Mouse (Mus musculus): ENCODE results near the gene Map2.

Gene Map2

DNA sequence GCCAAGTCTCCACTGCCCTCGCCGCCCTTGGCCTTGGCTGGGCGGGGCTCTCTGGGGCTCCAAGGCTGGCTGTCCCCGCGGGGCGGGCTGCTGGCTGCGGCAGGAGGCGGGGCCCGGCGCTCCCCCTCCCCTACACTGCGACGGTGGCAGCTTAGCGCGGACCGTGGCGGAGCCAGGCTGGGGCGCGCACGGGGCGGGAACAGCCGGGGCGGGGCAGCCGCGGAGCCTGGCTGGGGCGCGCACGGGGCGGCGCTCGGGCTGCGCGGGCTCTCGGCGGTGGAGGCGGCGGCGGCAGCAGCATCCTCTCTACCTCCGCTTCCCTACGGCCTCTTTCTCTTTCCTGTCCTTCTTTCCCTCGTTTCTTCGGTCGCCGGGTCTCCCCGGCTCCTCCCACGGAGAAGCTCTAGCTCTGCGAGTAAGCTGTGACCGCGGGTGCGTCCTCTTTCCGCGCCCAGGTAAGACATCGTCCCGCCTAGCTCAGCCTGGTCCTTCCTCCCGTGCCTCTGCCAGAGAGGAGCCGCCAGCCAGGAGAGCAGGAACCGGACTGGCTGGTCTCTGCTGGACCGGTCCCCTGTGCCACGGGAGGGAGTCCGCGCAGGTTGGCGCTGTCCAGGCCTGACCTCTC lies at the start of gene Map2:
Gene Map2 (plus strand): TSS at position 233 of the 625 bp plus-strand sequence.
- DNase-seq: peak; percentile 84 to 91

DNA sequence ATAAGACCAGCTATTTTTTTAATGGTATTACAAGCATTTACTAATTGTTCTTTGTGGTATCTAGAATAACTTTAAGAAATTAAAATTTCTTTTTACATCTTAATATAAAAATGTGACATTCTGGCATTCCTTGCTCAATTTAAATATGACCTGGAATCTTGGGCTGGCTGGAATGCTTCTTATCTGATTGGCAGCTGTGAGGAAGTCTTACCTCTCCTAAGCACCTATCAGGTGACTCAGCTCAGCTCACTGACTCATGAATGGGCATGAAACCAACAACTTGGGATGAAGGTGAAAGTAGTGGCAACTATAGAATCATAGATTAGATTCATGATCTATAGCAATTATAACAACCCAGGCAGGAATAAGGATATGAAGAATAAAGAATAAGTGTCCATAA lies 42.1 kb upstream of the Map2 start:
- no peak for DNase-seq

DNA sequence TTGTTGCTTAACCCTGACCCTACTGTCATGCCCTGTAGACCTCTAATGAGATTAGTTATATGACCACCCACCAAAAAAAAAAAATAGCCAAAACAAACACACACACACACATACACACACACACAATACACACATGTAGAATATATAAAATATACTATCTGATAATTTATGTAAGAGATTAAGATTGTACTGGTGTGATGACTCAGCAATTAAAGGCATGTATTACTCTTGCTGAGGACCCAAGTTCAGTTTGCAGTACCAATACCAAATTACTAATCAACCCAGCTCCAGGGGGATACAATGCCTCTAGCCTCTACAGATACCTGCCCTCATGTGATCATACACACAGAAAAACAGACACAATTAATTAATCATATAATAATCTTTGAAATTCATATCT lies 39.7 kb upstream of the Map2 start:
- DNase-seq: no peak

GRCm38 (mm10) chr1:66140686-66141085 lies 34.4 kb upstream of the Map2 start:
- no peak for DNase-seq

GRCm38 (mm10) chr1:66145180-66145579 lies 29.9 kb upstream of the Map2 start:
- no peak for DNase-seq

- DNase-seq: no peak
Measured at GRCm38 (mm10) chr1:66148825-66149514, 26.1 kb upstream of the Map2 start.

GRCm38 (mm10) chr1:66150806-66151205 lies 24.3 kb upstream of the Map2 start:
- no peak for DNase-seq

GRCm38 (mm10) chr1:66157135-66157534 lies 17.9 kb upstream of the Map2 start:
- DNase-seq: no peak

DNA sequence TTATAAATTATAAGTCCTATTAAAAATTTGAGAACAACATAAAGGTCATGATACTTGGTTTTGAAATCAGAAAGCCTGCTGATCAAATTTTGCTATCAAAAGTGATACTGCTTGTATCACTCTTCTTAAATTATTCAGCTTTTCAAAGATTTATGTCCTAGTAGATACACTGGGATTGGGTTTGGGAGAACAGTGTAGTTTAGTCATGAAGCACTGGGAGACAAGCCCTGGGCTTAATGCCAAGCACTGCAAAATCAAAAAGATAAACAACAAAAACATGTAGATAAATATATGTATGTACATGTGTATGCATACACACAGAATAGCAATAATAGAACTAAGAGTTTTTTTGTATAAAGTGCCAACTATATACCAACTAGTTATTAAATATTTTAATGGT lies 17.5 kb upstream of the Map2 start:
- no peak for DNase-seq

DNA sequence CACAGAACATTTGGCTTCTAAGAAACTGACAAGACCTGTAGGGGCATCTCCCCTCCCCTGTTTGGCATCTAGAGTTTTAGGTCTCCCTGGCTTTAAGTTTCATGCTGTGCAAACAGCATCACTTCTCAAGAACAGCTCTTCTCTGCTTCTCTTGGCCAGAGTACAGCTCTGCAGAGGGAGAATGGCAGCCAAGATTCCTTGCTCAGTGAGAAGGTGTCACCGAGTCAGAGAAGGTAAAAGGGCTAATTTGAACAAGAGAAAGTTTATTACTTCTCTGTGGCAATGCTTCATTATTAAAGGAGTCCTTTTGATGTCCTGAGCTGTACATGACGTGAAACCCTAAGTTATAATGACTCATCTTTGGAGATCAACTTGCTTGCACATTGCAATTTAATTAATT lies 10.4 kb upstream of the Map2 start:
- DNase-seq: no peak

GRCm38 (mm10) chr1:66168722-66169121 lies 6.4 kb upstream of the Map2 start:
- DNase-seq: no peak

- no peak for DNase-seq
Measured at GRCm38 (mm10) chr1:66172127-66172526, 2.9 kb upstream of the Map2 start.

- no peak for DNase-seq
Measured at GRCm38 (mm10) chr1:66173630-66174029, 1.4 kb upstream of the Map2 start.

GRCm38 (mm10) chr1:66176012-66176837 lies 1.2 kb downstream of the Map2 start:
- no peak for DNase-seq

GRCm38 (mm10) chr1:66176838-66177105 lies 1.7 kb downstream of the Map2 start:
- no peak for DNase-seq

GRCm38 (mm10) chr1:66177489-66178170 lies 2.6 kb downstream of the Map2 start:
- no peak for DNase-seq

- DNase-seq: no peak
Measured at GRCm38 (mm10) chr1:66187016-66187681, 12.1 kb downstream of the Map2 start.

GRCm38 (mm10) chr1:66192401-66192800 lies 17.3 kb downstream of the Map2 start:
- DNase-seq: no peak

DNA sequence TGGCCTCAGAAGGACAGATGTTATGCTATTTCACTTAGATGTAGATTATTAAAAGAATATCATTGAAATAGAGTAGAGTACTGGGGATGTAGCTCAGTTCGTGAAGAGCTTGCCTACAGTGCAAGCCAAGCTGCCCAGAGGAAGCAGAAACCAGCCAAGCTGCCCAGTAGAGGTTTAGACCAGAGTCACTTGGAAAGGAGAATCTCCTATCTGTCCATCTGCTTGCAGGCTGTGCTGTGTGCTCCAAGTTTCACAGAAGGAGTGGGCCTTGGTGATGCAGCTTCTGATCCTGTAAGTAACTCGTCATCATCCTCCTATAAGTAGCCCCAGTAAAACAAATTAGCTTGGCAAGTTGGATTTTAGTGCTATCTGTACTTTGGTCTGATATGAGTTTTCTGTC lies 17.8 kb downstream of the Map2 start:
- DNase-seq: no peak

- no peak for DNase-seq
Measured at GRCm38 (mm10) chr1:66195040-66195726, 20.1 kb downstream of the Map2 start.

- no peak for DNase-seq
Measured at GRCm38 (mm10) chr1:66196240-66196639, 21.2 kb downstream of the Map2 start.

DNA sequence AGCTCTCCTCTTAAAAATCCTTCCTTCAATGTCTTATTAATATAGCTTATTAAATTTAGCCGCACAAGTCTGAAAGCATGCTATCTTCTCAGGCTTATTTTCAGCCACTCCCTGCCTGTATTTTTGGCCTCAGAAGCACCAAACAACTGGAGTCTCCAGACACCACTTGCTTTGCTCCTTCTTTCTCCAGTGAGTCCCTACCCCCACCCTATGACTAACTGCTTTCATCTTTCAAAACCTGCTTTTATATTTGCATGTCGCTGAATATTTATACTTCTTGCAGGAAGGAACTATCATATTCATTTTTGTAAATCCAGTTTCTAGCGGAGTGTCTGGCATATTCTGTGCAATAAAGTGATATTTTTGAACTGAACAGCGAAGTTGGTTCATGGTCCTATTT lies 21.6 kb downstream of the Map2 start:
- no peak for DNase-seq

Data from kidney, postnatal 4 days (tissue).